Mouse (Mus musculus): Measurements from ENCODE around the gene Dennd2d. TPM values are rescaled to one million over a fixed set of nuclear protein-coding genes. Genes with fewer than 3 reads are reported as not detected.

Gene Dennd2d
- polyA plus RNA-seq (2014; fragmentation: Nextera tagmentation; extraction: Ambion mirVana): 0.17 and 0.42 TPM in 2 replicates

GRCm38 (mm10) chr3:106482281-106483081, at the start of gene Dennd2d:
Gene Dennd2d (plus strand): TSS chr3:106482405.
- Histone ChIP-seq H3K36me3 (ENCODE audit: control insufficient read depth, insufficient read depth, low read length) (no peaks in the 10 kb centered on the region), H3K4me3 (ENCODE audit: low read depth, low read length) (peak within 1 kb of the TSS; percentile 39), H3K27ac (ENCODE audit: low read depth, low read length) (no peak within 1 kb of the TSS), H3K9ac (replicated peaks; ENCODE audit: low read depth, low read length) (peak within 1 kb of the TSS; percentile 41), H3K9me3 (ENCODE audit: control insufficient read depth, low read length) (no peaks in the 10 kb centered on the region), H3K4me2 (ENCODE audit: low read depth, low read length) (peak within 1 kb of the TSS; percentile 82), H3K4me1 (ENCODE audit: control insufficient read depth, insufficient read depth, low read length) (peaks cover 5% of the 10 kb centered on the region; the same call in 1 of the 2 replicates), H3K27me3 (ENCODE audit: control insufficient read depth, insufficient read depth, low read length) (0 out of 2 replicates have a peak, but pooled peaks cover 5% of the 10 kb centered on the region)
- ATAC-seq (ENCODE audit: low read depth): peak; percentile 41; the same call in 1 of the 2 replicates
- WGBS: 3% methylated on average over 41 of the region's 44 CpGs

GRCm38 (mm10) chr3:106448571-106448970, 33.6 kb upstream of the Dennd2d start:
- Histone ChIP-seq H3K9ac (replicated peaks; ENCODE audit: low read depth, low read length) (no peak overlapping the region), H3K9me3 (ENCODE audit: control insufficient read depth, low read length) (no peaks in the 10 kb centered on the region), H3K4me3 (ENCODE audit: low read depth, low read length) (no peak overlapping the region), H3K36me3 (ENCODE audit: control insufficient read depth, insufficient read depth, low read length) (no peaks in the 10 kb centered on the region), H3K27ac (ENCODE audit: low read depth, low read length) (no peak overlapping the region), H3K27me3 (ENCODE audit: control insufficient read depth, insufficient read depth, low read length) (no peaks in the 10 kb centered on the region), H3K4me1 (ENCODE audit: control insufficient read depth, insufficient read depth, low read length) (no peaks in the 10 kb centered on the region), H3K4me2 (ENCODE audit: low read depth, low read length) (no peak overlapping the region)
- peak; percentile 79; the same call in 1 of the 2 replicates for ATAC-seq (ENCODE audit: low read depth)

GRCm38 (mm10) chr3:106448995-106449394, 33.2 kb upstream of the Dennd2d start:
- no peak for ATAC-seq (ENCODE audit: low read depth)
- Histone ChIP-seq H3K36me3 (ENCODE audit: control insufficient read depth, insufficient read depth, low read length) (no peaks in the 10 kb centered on the region), H3K4me1 (ENCODE audit: control insufficient read depth, insufficient read depth, low read length) (no peaks in the 10 kb centered on the region), H3K4me2 (ENCODE audit: low read depth, low read length) (no peak overlapping the region), H3K9ac (replicated peaks; ENCODE audit: low read depth, low read length) (no peak overlapping the region), H3K27me3 (ENCODE audit: control insufficient read depth, insufficient read depth, low read length) (no peaks in the 10 kb centered on the region), H3K4me3 (ENCODE audit: low read depth, low read length) (no peak overlapping the region), H3K9me3 (ENCODE audit: control insufficient read depth, low read length) (no peaks in the 10 kb centered on the region), H3K27ac (ENCODE audit: low read depth, low read length) (no peak overlapping the region)

- 83% methylated on average over 4 of the region's 4 CpGs for WGBS
- no peaks in the 10 kb centered on the region for H3K9me3 ChIP-seq (ENCODE audit: control insufficient read depth, low read length)
- H3K36me3 ChIP-seq (ENCODE audit: control insufficient read depth, insufficient read depth, low read length): no peaks in the 10 kb centered on the region
- H3K9ac ChIP-seq (replicated peaks; ENCODE audit: low read depth, low read length): no peak overlapping the region
- H3K27me3 ChIP-seq (ENCODE audit: control insufficient read depth, insufficient read depth, low read length): no peaks in the 10 kb centered on the region
- no peak overlapping the region for H3K4me3 ChIP-seq (ENCODE audit: low read depth, low read length)
- H3K4me2 ChIP-seq (ENCODE audit: low read depth, low read length): no peak overlapping the region
- H3K4me1 ChIP-seq (ENCODE audit: control insufficient read depth, insufficient read depth, low read length): no peaks in the 10 kb centered on the region
- H3K27ac ChIP-seq (ENCODE audit: low read depth, low read length): no peak overlapping the region
- ATAC-seq (ENCODE audit: low read depth): no peak
Measured at GRCm38 (mm10) chr3:106449567-106449966, 32.6 kb upstream of the Dennd2d start.

- H3K27me3 ChIP-seq (ENCODE audit: control insufficient read depth, insufficient read depth, low read length): no peaks in the 10 kb centered on the region
- no peaks in the 10 kb centered on the region for H3K9me3 ChIP-seq (ENCODE audit: control insufficient read depth, low read length)
- no peak for ATAC-seq (ENCODE audit: low read depth)
- no peak overlapping the region for H3K9ac ChIP-seq (replicated peaks; ENCODE audit: low read depth, low read length)
- no peak overlapping the region for H3K4me2 ChIP-seq (ENCODE audit: low read depth, low read length)
- H3K4me3 ChIP-seq (ENCODE audit: low read depth, low read length): no peak overlapping the region
- H3K27ac ChIP-seq (ENCODE audit: low read depth, low read length): no peak overlapping the region
- no peaks in the 10 kb centered on the region for H3K4me1 ChIP-seq (ENCODE audit: control insufficient read depth, insufficient read depth, low read length)
- WGBS: 77% methylated on average over 4 of the region's 4 CpGs
- no peaks in the 10 kb centered on the region for H3K36me3 ChIP-seq (ENCODE audit: control insufficient read depth, insufficient read depth, low read length)
Measured at GRCm38 (mm10) chr3:106452616-106453015, 29.6 kb upstream of the Dennd2d start.

GRCm38 (mm10) chr3:106457298-106457869, 24.8 kb upstream of the Dennd2d start:
- Histone ChIP-seq H3K9me3 (ENCODE audit: control insufficient read depth, low read length) (no peaks in the 10 kb centered on the region), H3K4me2 (ENCODE audit: low read depth, low read length) (no peak overlapping the region), H3K27me3 (ENCODE audit: control insufficient read depth, insufficient read depth, low read length) (no peaks in the 10 kb centered on the region), H3K27ac (ENCODE audit: low read depth, low read length) (no peak overlapping the region), H3K4me3 (ENCODE audit: low read depth, low read length) (no peak overlapping the region), H3K4me1 (ENCODE audit: control insufficient read depth, insufficient read depth, low read length) (no peaks in the 10 kb centered on the region), H3K9ac (replicated peaks; ENCODE audit: low read depth, low read length) (no peak overlapping the region), H3K36me3 (ENCODE audit: control insufficient read depth, insufficient read depth, low read length) (no peaks in the 10 kb centered on the region)
- WGBS: 79% methylated on average over 2 of the region's 2 CpGs
- no peak for ATAC-seq (ENCODE audit: low read depth)

- Histone ChIP-seq H3K9me3 (ENCODE audit: control insufficient read depth, low read length) (no peaks in the 10 kb centered on the region), H3K27ac (ENCODE audit: low read depth, low read length) (no peak overlapping the region), H3K4me3 (ENCODE audit: low read depth, low read length) (no peak overlapping the region), H3K36me3 (ENCODE audit: control insufficient read depth, insufficient read depth, low read length) (no peaks in the 10 kb centered on the region), H3K9ac (replicated peaks; ENCODE audit: low read depth, low read length) (no peak overlapping the region), H3K4me2 (ENCODE audit: low read depth, low read length) (no peak overlapping the region), H3K27me3 (ENCODE audit: control insufficient read depth, insufficient read depth, low read length) (no peaks in the 10 kb centered on the region), H3K4me1 (ENCODE audit: control insufficient read depth, insufficient read depth, low read length) (no peaks in the 10 kb centered on the region)
- no peak for ATAC-seq (ENCODE audit: low read depth)
- WGBS: 99% methylated on average over 2 of the region's 2 CpGs
Measured at GRCm38 (mm10) chr3:106462059-106462470, 20.1 kb upstream of the Dennd2d start.

GRCm38 (mm10) chr3:106462493-106462892, 19.7 kb upstream of the Dennd2d start:
- H3K9me3 ChIP-seq (ENCODE audit: control insufficient read depth, low read length): no peaks in the 10 kb centered on the region
- no peaks in the 10 kb centered on the region for H3K4me1 ChIP-seq (ENCODE audit: control insufficient read depth, insufficient read depth, low read length)
- 68% methylated on average over 3 of the region's 3 CpGs for WGBS
- no peak overlapping the region for H3K4me3 ChIP-seq (ENCODE audit: low read depth, low read length)
- no peak overlapping the region for H3K9ac ChIP-seq (replicated peaks; ENCODE audit: low read depth, low read length)
- no peak overlapping the region for H3K4me2 ChIP-seq (ENCODE audit: low read depth, low read length)
- no peak overlapping the region for H3K27ac ChIP-seq (ENCODE audit: low read depth, low read length)
- H3K27me3 ChIP-seq (ENCODE audit: control insufficient read depth, insufficient read depth, low read length): no peaks in the 10 kb centered on the region
- no peaks in the 10 kb centered on the region for H3K36me3 ChIP-seq (ENCODE audit: control insufficient read depth, insufficient read depth, low read length)
- ATAC-seq (ENCODE audit: low read depth): no peak

GRCm38 (mm10) chr3:106464750-106465149, 17.5 kb upstream of the Dennd2d start:
- WGBS: 84% methylated on average over 1 of the region's 1 CpGs
- H3K4me1 ChIP-seq (ENCODE audit: control insufficient read depth, insufficient read depth, low read length): no peaks in the 10 kb centered on the region
- no peak overlapping the region for H3K4me2 ChIP-seq (ENCODE audit: low read depth, low read length)
- ATAC-seq (ENCODE audit: low read depth): no peak
- no peaks in the 10 kb centered on the region for H3K36me3 ChIP-seq (ENCODE audit: control insufficient read depth, insufficient read depth, low read length)
- H3K4me3 ChIP-seq (ENCODE audit: low read depth, low read length): no peak overlapping the region
- no peaks in the 10 kb centered on the region for H3K27me3 ChIP-seq (ENCODE audit: control insufficient read depth, insufficient read depth, low read length)
- no peak overlapping the region for H3K27ac ChIP-seq (ENCODE audit: low read depth, low read length)
- no peaks in the 10 kb centered on the region for H3K9me3 ChIP-seq (ENCODE audit: control insufficient read depth, low read length)
- H3K9ac ChIP-seq (replicated peaks; ENCODE audit: low read depth, low read length): no peak overlapping the region

All from neural tube, embryonic 14.5 days (tissue).